Mouse (Mus musculus) embryonic facial prominence, embryonic 12.5 days (tissue): ENCODE results near the gene Fads6. TPM values are rescaled to one million over a fixed set of nuclear protein-coding genes. Genes with fewer than 3 reads are reported as not detected.

Source experiments
- ATAC-seq: fragments of 200-750 bp; cut with Nextera tagmentation; 2 replicates; pipeline ENCODE4 v1.8.0; 2017; ENCODE audit not compliant: insufficient number of reproducible peaks, insufficient read depth, low FRiP score, low TSS enrichment
- H3K27ac ChIP-seq: fragments of 300-500 bp; sonication (generic); 2 replicates; pipeline ENCODE4 v1.5.1; 2016; ENCODE audit warnings: mild to moderate bottlenecking
- H3K27me3 ChIP-seq: fragments of 300-500 bp; sonication (generic); 2 replicates; pipeline ENCODE4 v1.6.1; 2016; ENCODE audit warnings: mild to moderate bottlenecking, moderate library complexity
- H3K36me3 ChIP-seq: fragments of 300-500 bp; sonication (generic); 2 replicates; pipeline ENCODE4 v1.6.1; 2016; ENCODE audit warnings: mild to moderate bottlenecking
- H3K4me1 ChIP-seq: fragments of 300-500 bp; sonication (generic); 2 replicates; pipeline ENCODE4 v1.6.1; 2016
- H3K4me2 ChIP-seq: fragments of 300-500 bp; sonication (generic); replicated peaks from 2 replicates; pipeline ENCODE4 v1.6.1; 2016; ENCODE audit warnings: mild to moderate bottlenecking, moderate library complexity
- H3K4me3 ChIP-seq: fragments of 300-500 bp; sonication (generic); 2 replicates; pipeline ENCODE4 v1.5.1; 2016; ENCODE audit warnings: mild to moderate bottlenecking
- H3K9ac ChIP-seq: fragments of 300-500 bp; sonication (generic); 2 replicates; pipeline ENCODE4 v1.6.1; 2016; ENCODE audit warnings: mild to moderate bottlenecking, moderate library complexity
- H3K9me3 ChIP-seq: fragments of 300-500 bp; sonication (generic); 2 replicates; pipeline ENCODE4 v1.6.1; 2016; ENCODE audit warnings: mild to moderate bottlenecking, moderate library complexity
- WGBS: fragments of 180-500 bp; shearing (Covaris S2); methylation state at CpG from one replicate; pipeline ENCODE4 v1.1.7; 2016; 5-methylcytosine and 5-hydroxymethylcytosine counted together
- polyA plus RNA-seq: library from polyadenylated mRNA; unstranded; fragments of >200 nt; fragmentation: Nextera tagmentation; extraction: Ambion mirVana; gene quantifications from 2 replicates; pipeline ENCODE4 v1.2.1, GENCODE M21; 2016

The Fads6 gene
- 0.20 and 0.28 TPM in 2 replicates for polyA plus RNA-seq

GRCm38 (mm10) chr11:115297214-115297826 is at the start of gene Fads6:
Gene Fads6 (minus strand): TSS chr11:115297663.
- peak; percentile 42 for ATAC-seq
- Histone ChIP-seq H3K4me3 (peak within 1 kb of the TSS; percentile 45), H3K9me3 (peaks cover 6% of the 10 kb centered on the region; the same call in 1 of the 2 replicates), H3K27ac (no peak within 1 kb of the TSS), H3K4me1 (peaks cover 8% of the 10 kb centered on the region; the same call in 1 of the 2 replicates), H3K27me3 (peaks cover 43% of the 10 kb centered on the region), H3K36me3 (no peaks in the 10 kb centered on the region), H3K4me2 (peak within 1 kb of the TSS; percentile 81), H3K9ac (peak within 1 kb of the TSS; percentile 49)
- WGBS = under 1% methylated on average over 44 of the region's 44 CpGs

GRCm38 (mm10) chr11:115345515-115345914 is 48.1 kb upstream of the Fads6 start:
- Histone ChIP-seq H3K4me2 (0 out of 2 replicates have a peak overlapping the region, but pooled peaks have one; percentile 11), H3K9ac (no peak overlapping the region), H3K36me3 (no peaks in the 10 kb centered on the region), H3K27me3 (peaks cover 35% of the 10 kb centered on the region), H3K27ac (peak overlapping the region; percentile 7), H3K9me3 (no peaks in the 10 kb centered on the region), H3K4me1 (peaks cover 19% of the 10 kb centered on the region), H3K4me3 (no peak overlapping the region)
- no peak for ATAC-seq
- 9% methylated on average over 7 of the region's 7 CpGs for WGBS

- Histone ChIP-seq H3K27ac (peak overlapping the region; percentile 7; the same call in 1 of the 2 replicates), H3K9me3 (no peaks in the 10 kb centered on the region), H3K4me1 (peaks cover 19% of the 10 kb centered on the region), H3K27me3 (peaks cover 41% of the 10 kb centered on the region), H3K36me3 (no peaks in the 10 kb centered on the region), H3K9ac (peak overlapping the region; percentile 2; the same call in 1 of the 2 replicates), H3K4me3 (no peak overlapping the region), H3K4me2 (no peak overlapping the region)
- ATAC-seq = no peak
- 8% methylated on average over 12 of the region's 12 CpGs for WGBS
Observed at GRCm38 (mm10) chr11:115344967-115345366, 47.5 kb upstream of the Fads6 start.

- H3K4me3 ChIP-seq = no peak overlapping the region
- no peak overlapping the region for H3K9ac ChIP-seq
- peaks cover 19% of the 10 kb centered on the region for H3K4me1 ChIP-seq
- no peak for ATAC-seq
- 69% methylated on average over 6 of the region's 6 CpGs for WGBS
- H3K27ac ChIP-seq = no peak overlapping the region
- no peaks in the 10 kb centered on the region for H3K36me3 ChIP-seq
- H3K4me2 ChIP-seq = no peak overlapping the region
- peaks cover 52% of the 10 kb centered on the region for H3K27me3 ChIP-seq
- no peaks in the 10 kb centered on the region for H3K9me3 ChIP-seq
Observed at GRCm38 (mm10) chr11:115341866-115342265, 44.4 kb upstream of the Fads6 start.

- Histone ChIP-seq H3K36me3 (no peaks in the 10 kb centered on the region), H3K9ac (no peak overlapping the region), H3K27ac (no peak overlapping the region), H3K4me3 (no peak overlapping the region), H3K4me1 (peaks cover 17% of the 10 kb centered on the region), H3K27me3 (peaks cover 54% of the 10 kb centered on the region), H3K9me3 (no peaks in the 10 kb centered on the region), H3K4me2 (no peak overlapping the region)
- WGBS = 71% methylated on average over 2 of the region's 2 CpGs
- no peak for ATAC-seq
Observed at GRCm38 (mm10) chr11:115341246-115341645, 43.8 kb upstream of the Fads6 start.

GRCm38 (mm10) chr11:115337826-115338225 is 40.4 kb upstream of the Fads6 start:
- H3K9ac ChIP-seq = no peak overlapping the region; the same call in 1 of the 2 replicates
- no peak overlapping the region for H3K4me2 ChIP-seq
- ATAC-seq = no peak
- peaks cover 4% of the 10 kb centered on the region; the same call in 1 of the 2 replicates for H3K4me1 ChIP-seq
- H3K27ac ChIP-seq = no peak overlapping the region
- H3K27me3 ChIP-seq = peaks cover 69% of the 10 kb centered on the region
- no peaks in the 10 kb centered on the region for H3K36me3 ChIP-seq
- no peaks in the 10 kb centered on the region for H3K9me3 ChIP-seq
- no peak overlapping the region for H3K4me3 ChIP-seq
- WGBS = 63% methylated on average over 1 of the region's 1 CpGs

GRCm38 (mm10) chr11:115337350-115337749 is 39.9 kb upstream of the Fads6 start:
- Histone ChIP-seq H3K4me3 (no peak overlapping the region), H3K9ac (no peak overlapping the region; the same call in 1 of the 2 replicates), H3K4me2 (no peak overlapping the region), H3K9me3 (no peaks in the 10 kb centered on the region), H3K27me3 (peaks cover 74% of the 10 kb centered on the region), H3K36me3 (no peaks in the 10 kb centered on the region), H3K4me1 (peaks cover 4% of the 10 kb centered on the region; the same call in 1 of the 2 replicates), H3K27ac (no peak overlapping the region)
- ATAC-seq = no peak
- 50% methylated on average over 3 of the region's 3 CpGs for WGBS

- WGBS = 10% methylated on average over 6 of the region's 6 CpGs
- H3K27ac ChIP-seq = no peak overlapping the region
- no peak overlapping the region for H3K4me2 ChIP-seq
- H3K9me3 ChIP-seq = no peaks in the 10 kb centered on the region
- ATAC-seq = no peak
- H3K27me3 ChIP-seq = peaks cover 75% of the 10 kb centered on the region
- no peaks in the 10 kb centered on the region for H3K36me3 ChIP-seq
- H3K4me3 ChIP-seq = no peak overlapping the region
- peaks cover 4% of the 10 kb centered on the region; the same call in 1 of the 2 replicates for H3K4me1 ChIP-seq
- H3K9ac ChIP-seq = no peak overlapping the region
Observed at GRCm38 (mm10) chr11:115336115-115336514, 38.7 kb upstream of the Fads6 start.

GRCm38 (mm10) chr11:115335223-115335622 is 37.8 kb upstream of the Fads6 start:
- Histone ChIP-seq H3K4me3 (no peak overlapping the region), H3K4me2 (no peak overlapping the region), H3K27ac (no peak overlapping the region), H3K36me3 (no peaks in the 10 kb centered on the region), H3K9me3 (no peaks in the 10 kb centered on the region), H3K4me1 (peaks cover 4% of the 10 kb centered on the region; the same call in 1 of the 2 replicates), H3K9ac (no peak overlapping the region), H3K27me3 (peaks cover 71% of the 10 kb centered on the region)
- ATAC-seq = no peak
- 54% methylated on average over 12 of the region's 12 CpGs for WGBS

- Histone ChIP-seq H3K27me3 (peaks cover 71% of the 10 kb centered on the region), H3K9ac (no peak within 1 kb of the TSS), H3K4me2 (peak within 1 kb of the TSS; percentile 32), H3K4me1 (peaks cover 4% of the 10 kb centered on the region; the same call in 1 of the 2 replicates), H3K36me3 (no peaks in the 10 kb centered on the region), H3K27ac (no peak within 1 kb of the TSS), H3K9me3 (no peaks in the 10 kb centered on the region), H3K4me3 (no peak within 1 kb of the TSS)
- 4% methylated on average over 29 of the region's 29 CpGs for WGBS
- ATAC-seq = no peak
Observed at GRCm38 (mm10) chr11:115334531-115334930, 37.1 kb upstream of the Fads6 start, which contains the start of gene Otop3. Gene Otop3 (plus strand): TSS chr11:115334731.

- no peak for ATAC-seq
- peaks cover 64% of the 10 kb centered on the region for H3K27me3 ChIP-seq
- WGBS = 64% methylated on average over 15 of the region's 15 CpGs
- H3K27ac ChIP-seq = no peak overlapping the region
- H3K9ac ChIP-seq = no peak overlapping the region
- H3K4me2 ChIP-seq = no peak overlapping the region
- no peak overlapping the region for H3K4me3 ChIP-seq
- H3K9me3 ChIP-seq = no peaks in the 10 kb centered on the region
- no peaks in the 10 kb centered on the region for H3K36me3 ChIP-seq
- H3K4me1 ChIP-seq = peaks cover 1% of the 10 kb centered on the region; the same call in 1 of the 2 replicates
Observed at GRCm38 (mm10) chr11:115329339-115329738, 31.9 kb upstream of the Fads6 start.

- Histone ChIP-seq H3K36me3 (no peaks in the 10 kb centered on the region), H3K4me2 (no peak overlapping the region), H3K4me1 (peaks cover 7% of the 10 kb centered on the region), H3K9me3 (no peaks in the 10 kb centered on the region), H3K27me3 (peaks cover 64% of the 10 kb centered on the region), H3K9ac (no peak overlapping the region), H3K27ac (no peak overlapping the region), H3K4me3 (no peak overlapping the region)
- no peak for ATAC-seq
- WGBS = 71% methylated on average over 7 of the region's 7 CpGs
Observed at GRCm38 (mm10) chr11:115326730-115327129, 29.3 kb upstream of the Fads6 start.
